Mouse (Mus musculus) urinary bladder, postnatal 25 days (tissue): ENCODE data around the gene Akr7a5.

Experiments
- DNase-seq: peaks from one replicate; pipeline ENCODE4 v3.0.0; 2022; ENCODE audit warnings: low spot score

The Akr7a5 gene

GRCm38 (mm10) chr4:139298671-139299366 lies 11.7 kb upstream of the Akr7a5 start:
- DNase-seq, result no peak

GRCm38 (mm10) chr4:139301780-139302179 lies 8.8 kb upstream of the Akr7a5 start:
- DNase-seq, result no peak

- DNase-seq, result no peak
Observed at GRCm38 (mm10) chr4:139302241-139302640, 8.3 kb upstream of the Akr7a5 start.

- DNase-seq, result no peak
Observed at GRCm38 (mm10) chr4:139305521-139305920, 5.0 kb upstream of the Akr7a5 start.

DNA sequence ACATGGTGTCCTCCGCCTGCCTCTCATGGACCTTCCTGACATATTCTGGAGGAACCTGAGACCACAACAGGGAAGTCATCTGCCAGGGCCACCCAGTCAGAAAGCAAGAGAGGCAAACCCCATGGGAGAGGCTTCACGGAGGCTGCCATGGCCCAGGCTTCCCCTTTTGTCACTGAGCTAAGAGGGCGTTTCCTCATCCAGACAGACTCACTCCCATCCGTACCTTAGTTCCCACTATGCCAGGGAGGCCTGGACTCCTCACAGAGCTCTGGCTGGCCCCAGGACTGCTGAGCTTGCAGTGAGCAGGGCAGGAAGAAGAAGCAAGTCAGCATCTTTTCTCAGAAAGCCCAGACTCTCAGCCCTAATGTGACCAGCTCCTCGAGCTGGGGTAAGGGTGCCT lies 2.6 kb upstream of the Akr7a5 start:
- DNase-seq, result no peak

DNA sequence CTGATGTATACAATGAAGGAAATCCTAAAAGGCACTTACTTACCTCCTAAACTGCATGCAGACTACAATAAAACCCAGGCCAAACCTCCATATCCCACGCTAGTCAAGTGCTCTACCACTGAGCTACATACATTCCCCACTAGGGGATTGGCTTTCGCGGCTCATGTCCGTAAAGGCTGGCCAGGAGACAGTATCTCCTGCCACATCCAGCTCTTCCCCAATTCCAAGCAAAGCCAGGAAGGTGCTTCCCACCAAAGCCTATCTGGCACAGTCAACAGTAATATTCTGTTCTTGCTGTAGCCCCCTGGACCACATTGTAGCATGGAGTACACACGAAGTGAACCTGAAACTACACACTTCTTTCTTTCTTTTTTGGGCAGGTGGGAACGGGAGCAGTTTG lies 893 bp upstream of the Akr7a5 start:
- no peak for DNase-seq

DNA sequence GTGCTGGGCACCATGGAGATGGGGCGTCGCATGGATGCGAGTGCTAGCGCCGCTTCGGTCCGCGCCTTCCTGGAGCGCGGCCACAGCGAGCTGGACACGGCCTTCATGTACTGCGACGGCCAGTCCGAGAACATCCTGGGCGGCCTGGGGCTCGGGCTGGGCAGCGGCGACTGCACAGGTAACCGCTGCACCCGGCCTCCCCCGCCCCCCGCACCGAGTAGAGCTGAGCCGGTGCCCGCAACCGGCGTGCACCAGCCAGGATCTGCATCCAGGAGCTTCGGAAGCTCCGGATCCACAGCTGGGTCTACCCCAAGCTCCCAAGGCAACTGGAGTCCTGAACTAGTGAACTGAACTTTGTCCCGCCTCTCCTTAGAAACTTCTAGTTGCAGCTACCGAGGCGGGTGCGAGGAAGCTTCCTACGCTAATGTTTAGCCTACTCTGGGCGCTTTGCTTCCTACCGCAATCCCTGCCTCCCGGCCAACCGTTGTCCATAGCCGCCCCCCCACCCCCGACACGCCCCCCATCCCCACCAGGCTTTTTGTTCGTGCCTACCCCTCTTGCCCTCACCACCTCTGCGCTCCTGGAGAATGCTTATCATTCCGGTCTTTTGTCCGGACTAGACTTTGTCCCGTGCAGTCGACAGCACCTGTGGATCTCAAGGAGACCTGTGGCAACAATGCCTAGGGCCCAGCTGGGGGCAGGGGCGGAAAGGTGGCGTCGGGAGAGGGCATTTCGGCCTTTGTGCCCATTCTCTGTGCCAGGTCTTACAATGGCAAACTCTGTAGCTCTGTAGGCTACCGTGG lies 556 bp downstream of the Akr7a5 start:
- DNase-seq, result no peak

GRCm38 (mm10) chr4:139311707-139312106 lies 1.2 kb downstream of the Akr7a5 start:
- no peak for DNase-seq

- DNase-seq, result peak; percentile 28
Observed at GRCm38 (mm10) chr4:139312632-139313031, 2.1 kb downstream of the Akr7a5 start.

- no peak for DNase-seq
Observed at GRCm38 (mm10) chr4:139318449-139318848, 7.9 kb downstream of the Akr7a5 start.

GRCm38 (mm10) chr4:139319740-139320139 lies 9.2 kb downstream of the Akr7a5 start:
- no peak for DNase-seq

- DNase-seq, result peak; percentile 70
Observed at GRCm38 (mm10) chr4:139330605-139331004, 20.1 kb downstream of the Akr7a5 start.

- DNase-seq, result no peak
Observed at GRCm38 (mm10) chr4:139334631-139335295, 24.2 kb downstream of the Akr7a5 start.

DNA sequence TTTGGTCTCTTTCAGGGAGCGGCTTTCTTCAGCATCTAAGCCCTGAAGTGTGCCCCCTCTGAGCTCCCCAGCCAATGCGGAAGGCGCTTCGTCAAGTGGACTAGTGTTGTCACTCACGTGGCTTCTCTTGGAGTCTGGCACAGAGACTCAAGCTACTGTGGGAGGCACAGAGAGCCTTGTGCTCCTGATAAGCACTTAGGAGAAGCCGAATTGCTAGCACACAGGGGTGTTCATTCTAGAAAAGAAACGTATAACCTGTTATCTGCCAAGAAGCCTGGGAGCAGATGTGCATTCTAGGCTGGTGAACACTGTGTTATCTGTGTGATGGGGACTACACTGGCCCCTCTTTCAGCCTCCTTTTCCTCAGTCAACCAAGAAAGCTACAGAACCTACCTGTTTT lies 25.0 kb downstream of the Akr7a5 start:
- no peak for DNase-seq

GRCm38 (mm10) chr4:139336822-139337483 lies 26.4 kb downstream of the Akr7a5 start:
- DNase-seq, result peak; percentile 81

- DNase-seq, result no peak
Observed at GRCm38 (mm10) chr4:139338145-139338544, 27.6 kb downstream of the Akr7a5 start.

- DNase-seq, result no peak
Observed at GRCm38 (mm10) chr4:139340835-139341234, 30.3 kb downstream of the Akr7a5 start.

GRCm38 (mm10) chr4:139341556-139342233 lies 31.2 kb downstream of the Akr7a5 start:
- DNase-seq, result no peak

DNA sequence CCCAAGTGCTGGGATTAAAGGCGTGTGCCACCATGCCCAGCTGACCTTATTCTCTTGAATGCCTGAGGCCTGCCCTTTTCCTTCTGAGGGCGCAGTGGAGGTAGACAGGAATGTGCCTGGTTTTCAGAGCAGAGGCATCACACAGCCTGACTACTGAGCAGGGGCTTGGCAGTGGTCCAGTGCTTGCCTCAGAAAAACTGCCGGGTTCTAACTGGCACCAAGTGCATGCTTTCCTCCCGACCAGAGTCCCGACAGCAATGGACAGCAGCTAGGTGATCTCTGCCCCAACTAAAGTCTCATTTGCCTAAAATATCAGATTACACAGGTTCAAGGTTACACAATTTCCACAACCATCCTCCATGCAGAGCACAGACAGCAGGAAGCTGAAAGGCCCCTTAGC lies 33.2 kb downstream of the Akr7a5 start:
- DNase-seq, result no peak

DNA sequence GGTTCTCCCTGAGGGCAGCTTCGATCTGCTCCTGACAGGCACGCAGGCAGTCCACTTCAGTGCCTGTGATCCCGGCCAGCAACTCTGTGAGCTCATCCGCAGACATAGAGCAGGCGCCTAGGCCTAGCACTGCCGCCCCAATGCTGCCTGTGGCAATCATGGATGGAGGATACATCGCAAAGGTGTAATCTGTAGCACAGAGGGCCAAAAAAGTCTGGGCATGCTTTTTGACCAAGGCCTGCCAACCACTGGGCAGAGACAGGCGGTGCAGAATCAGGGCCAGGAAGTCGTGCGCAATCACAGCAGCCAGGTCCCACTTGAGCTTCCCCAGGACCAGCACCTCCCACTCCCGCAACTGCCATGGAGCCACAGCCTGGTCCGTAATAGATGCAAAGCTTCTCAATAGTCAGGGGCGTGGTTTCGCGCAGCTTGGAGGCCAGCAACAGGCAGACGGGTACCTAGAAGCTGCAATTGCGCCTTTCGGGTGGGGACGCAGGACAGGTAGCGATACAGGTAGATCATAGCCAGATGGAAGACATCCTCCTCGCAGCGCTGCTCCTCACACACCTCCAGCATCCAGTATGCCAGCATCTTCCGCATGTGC lies 35.0 kb downstream of the Akr7a5 start:
- DNase-seq, result no peak

DNA sequence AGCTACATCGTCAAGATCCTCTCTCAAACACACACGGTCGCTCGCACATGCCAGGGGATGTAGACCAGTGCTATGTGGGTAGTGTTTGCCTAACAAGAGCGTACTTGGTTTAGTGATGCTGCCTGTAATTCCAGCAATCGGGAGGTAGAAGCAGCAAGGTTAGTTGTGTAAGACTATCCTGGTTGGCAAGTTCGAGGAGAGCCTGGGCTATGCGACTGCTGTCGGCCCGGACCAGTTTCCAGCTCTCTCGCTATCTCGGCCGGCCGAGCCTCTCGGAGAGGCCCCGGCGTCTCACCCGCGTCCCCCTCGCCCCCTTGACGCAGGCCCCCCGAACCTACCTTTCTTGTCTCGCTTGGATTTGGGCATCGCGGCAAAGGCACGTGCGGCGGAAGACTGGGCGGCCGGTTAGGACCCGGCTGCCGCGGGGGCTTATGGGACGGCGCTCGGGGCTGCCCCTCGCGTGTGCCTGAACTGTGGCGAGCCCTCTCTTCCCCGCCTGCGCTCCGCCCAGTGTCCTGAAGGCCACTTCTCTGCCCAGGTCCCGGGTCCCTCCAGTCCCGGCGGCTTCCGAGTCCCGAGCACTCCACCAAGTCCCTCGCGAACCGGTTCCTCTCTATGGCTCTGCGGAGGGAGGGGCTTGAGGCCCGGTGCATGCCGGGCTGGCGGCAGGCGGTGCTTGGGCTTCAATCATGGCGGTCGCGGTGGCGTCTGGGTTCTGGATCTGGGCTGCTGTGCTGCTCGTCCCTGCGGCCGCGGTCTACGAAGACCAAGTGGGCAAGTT lies 41.6 kb downstream of the Akr7a5 start, which contains the start of the genes Mrto4, Emc1 and Ubr4:
Gene Mrto4 (minus strand): TSS at position 646 of the 781 bp plus-strand sequence.
Gene Emc1 (plus strand): TSS at position 657 of the 781 bp plus-strand sequence.
Gene Ubr4 (plus strand): TSS at position 679 of the 781 bp plus-strand sequence.
- DNase-seq, result peak; percentile 80
